In genomic region chr9:51042136-51042535, GRCm38 (mm10) we compare ENCODE assay signal across 39 mouse cellular contexts. TPM values are rescaled to one million over a fixed set of nuclear protein-coding genes. Genes with fewer than 3 reads are reported as not detected.
DNase-seq lines count a peak whose midpoint lies in the region; ATAC-seq and TF ChIP-seq lines count a peak whose summit lies in the region.
"Had no signal": no experiment of that assay in that cellular context is flagged by ENCODE, and none has a peak within 500 bp of the region (broad histone marks: within the 10 kb centered on the region; RNA-seq: fewer than 3 reads in every experiment).

No protein-coding gene starts in this region.

- no peak for DNase-seq in frontal cortex, postnatal 25 days (ENCODE audit: low spot score in 2 of 2)
- DNase-seq in ZHBTc4 (ENCODE audit: low read depth, low spot score), result peak; percentile 15
- no peak for DNase-seq in left cerebral cortex, postnatal 14 days (ENCODE audit: low spot score in 2 of 2)
- DNase-seq in gastrocnemius, postnatal 14 days, result no peak
- DNase-seq: adrenal gland, adult 2 months; adrenal gland, postnatal 14 days; cerebellum, adult 11-12 months; cerebellum, adult 8-10 months; cerebellum, postnatal 10 days; cerebellum, postnatal 36 days; embryo, embryonic 11 days; gastrocnemius, postnatal 36 days; heart, adult 2 months; heart, postnatal 14 days had no signal

- no peak for TF ChIP-seq POLR2A in myocyte (IDR thresholded peaks at IDR 0.05; ENCODE audit: insufficient read length, low read depth)

- ATAC-seq in frontal cortex, adult (ENCODE audit: low TSS enrichment), result peak; percentile 57; the same call in 1 of the 2 replicates
- ATAC-seq: CD4-positive, CD25-positive, alpha-beta regulatory T cell, adult 4 months; forebrain, embryonic 13.5 days; forebrain, embryonic 16.5 days had no signal

- no peak overlapping the region for H3ac ChIP-seq in myocyte (ENCODE audit: control insufficient read depth, insufficient read length)

- H3K79me2 ChIP-seq in myocyte (ENCODE audit: control insufficient read depth, insufficient read depth), result no peaks in the 10 kb centered on the region

- H3K4me2 ChIP-seq in myocyte (ENCODE audit: low read depth), result peak overlapping the region; percentile 49
- H3K4me2 ChIP-seq: embryonic facial prominence, embryonic 13.5 days; forebrain, embryonic 13.5 days; heart, embryonic 13.5 days; hindbrain, embryonic 12.5 days; hindbrain, embryonic 15.5 days had no signal

- intact Hi-C loops in left cerebral cortex, postnatal 14 days (cut with DNase I), result no loop called here
- intact Hi-C loops in gastrocnemius, postnatal 14 days (cut with DNase I; ENCODE audit: low total_unique reads), result no loop called here

- H3K27me3 ChIP-seq in myocyte (ENCODE audit: control insufficient read depth, insufficient read depth, insufficient read length), result no peaks in the 10 kb centered on the region
- H3K27me3 ChIP-seq: embryonic facial prominence, embryonic 13.5 days; forebrain, embryonic 13.5 days; heart, embryonic 13.5 days; hindbrain, embryonic 12.5 days; hindbrain, embryonic 15.5 days had no signal

- no peak overlapping the region for H3K4me3 ChIP-seq in myocyte
- H3K4me3 ChIP-seq: embryonic facial prominence, embryonic 10.5 days; embryonic facial prominence, embryonic 13.5 days; erythroblast, embryonic 14.5 days; forebrain, embryonic 10.5 days; forebrain, embryonic 13.5 days; heart, adult 2 months; heart, embryonic 10.5 days; heart, embryonic 13.5 days; hindbrain, embryonic 12.5 days; hindbrain, embryonic 15.5 days had no signal

- no peaks in the 10 kb centered on the region for H3K36me3 ChIP-seq in myocyte (ENCODE audit: control insufficient read depth, insufficient read depth)
- H3K36me3 ChIP-seq: embryonic facial prominence, embryonic 10.5 days; embryonic facial prominence, embryonic 13.5 days; forebrain, embryonic 10.5 days; heart, embryonic 10.5 days; heart, embryonic 13.5 days; hindbrain, embryonic 12.5 days; hindbrain, embryonic 15.5 days had no signal

TF ChIP-seq in myocyte, 11 proteins besides CTCF, POLR2A, EP300 and RAD21:
- TF ChIP-seq REST (IDR thresholded peaks at IDR 0.05; ENCODE audit: insufficient read depth, insufficient read length), result no peak
- no peak for TF ChIP-seq TCF3 (IDR thresholded peaks at IDR 0.05; ENCODE audit: insufficient read length, low read depth)
- TF ChIP-seq POLR2AphosphoS2 (IDR thresholded peaks at IDR 0.05; ENCODE audit: insufficient read length, low read depth), result no peak
TF ChIP-seq in myocyte: peak in this region for 0.

RNA-seq across cellular contexts. Expression of gene Btg4, which starts 18.6 kb away (rescaled TPM):
- polyA plus RNA-seq in myocyte (2012; fragmentation: generic; extraction: Trizol), result 0.04 TPM
- total RNA-seq in left cerebral cortex, postnatal 14 days (2021), result not detected
- not detected for total RNA-seq in gastrocnemius, postnatal 14 days (2021)
- total RNA-seq: adrenal gland, adult 2 months; adrenal gland, postnatal 14 days; adrenal gland, postnatal 4 days; gastrocnemius, adult 8-10 months; gastrocnemius, postnatal 36 days; granulocyte monocyte progenitor cell, adult 5-6 weeks; heart, adult 2 months; heart, postnatal 14 days; hematopoietic stem cell, adult 5-6 weeks; MEL had no signal
- polyA plus RNA-seq: adrenal gland, adult 2 months; brain, embryonic 14.5 days; C2C12; CD4-positive, CD25-positive, alpha-beta regulatory T cell, adult 4 months; cortical plate, adult 2 months; embryonic facial prominence, embryonic 10.5 days; embryonic facial prominence, embryonic 13.5 days; erythroblast, embryonic 14.5 days; forebrain, embryonic 10.5 days; forebrain, embryonic 13.5 days; forebrain, embryonic 16.5 days; frontal cortex, adult 2 months; heart, adult 2 months; heart, embryonic 10.5 days; heart, embryonic 13.5 days; heart, embryonic 16.5 days; hindbrain, embryonic 12.5 days; hindbrain, embryonic 15.5 days; intestine, embryonic 14.5 days; intestine, postnatal 0 days had no signal

RNA-seq across cellular contexts. Expression of gene Sik2, which starts 33.3 kb away (rescaled TPM):
- polyA plus RNA-seq in myocyte (2012; fragmentation: generic; extraction: Trizol), result 10.5 TPM
- total RNA-seq in left cerebral cortex, postnatal 14 days (2021), result 10 to 100 TPM; 49.0 to 54.6 TPM
- 10 to 100 TPM; 12.0 to 13.3 TPM for total RNA-seq in gastrocnemius, postnatal 14 days (2021)

RNA-seq across cellular contexts. Expression of gene Layn, which starts 34.8 kb away (rescaled TPM):
- 18.7 TPM for polyA plus RNA-seq in myocyte (2012; fragmentation: generic; extraction: Trizol)
- total RNA-seq in left cerebral cortex, postnatal 14 days (2021), result 10 to 100 TPM in 1 of 2 experiments, 1 to 10 TPM in 1; 8.1 to 10.3 TPM
- total RNA-seq in gastrocnemius, postnatal 14 days (2021), result 1 to 10 TPM; 2.3 to 3.5 TPM
- total RNA-seq: MEL had no signal
- polyA plus RNA-seq: CD4-positive, CD25-positive, alpha-beta regulatory T cell, adult 4 months; erythroblast, embryonic 14.5 days had no signal

RNA-seq across cellular contexts. Expression of gene 4833427G06Rik, which starts 59.7 kb away (rescaled TPM):
- polyA plus RNA-seq in myocyte (2012; fragmentation: generic; extraction: Trizol), result 2.4 TPM
- total RNA-seq in left cerebral cortex, postnatal 14 days (2021), result not detected
- total RNA-seq in gastrocnemius, postnatal 14 days (2021), result not detected
- total RNA-seq: adrenal gland, adult 2 months; adrenal gland, postnatal 14 days; gastrocnemius, adult 8-10 months; gastrocnemius, postnatal 36 days; granulocyte monocyte progenitor cell, adult 5-6 weeks; heart, adult 2 months; heart, postnatal 14 days; hematopoietic stem cell, adult 5-6 weeks; MEL had no signal
- polyA plus RNA-seq: adrenal gland, adult 2 months; CD4-positive, CD25-positive, alpha-beta regulatory T cell, adult 4 months; embryonic facial prominence, embryonic 10.5 days; embryonic facial prominence, embryonic 13.5 days; erythroblast, embryonic 14.5 days; forebrain, embryonic 10.5 days; frontal cortex, adult 2 months; heart, embryonic 10.5 days; heart, embryonic 13.5 days; intestine, embryonic 14.5 days; intestine, postnatal 0 days had no signal
